Mouse (Mus musculus): ENCODE measurements around the gene Calml3. TPM values are rescaled to one million over a fixed set of nuclear protein-coding genes. Genes with fewer than 3 reads are reported as not detected.

Gene Calml3
- polyA plus RNA-seq, 1 experiment from 2014 or later: 0.14 TPM

DNA sequence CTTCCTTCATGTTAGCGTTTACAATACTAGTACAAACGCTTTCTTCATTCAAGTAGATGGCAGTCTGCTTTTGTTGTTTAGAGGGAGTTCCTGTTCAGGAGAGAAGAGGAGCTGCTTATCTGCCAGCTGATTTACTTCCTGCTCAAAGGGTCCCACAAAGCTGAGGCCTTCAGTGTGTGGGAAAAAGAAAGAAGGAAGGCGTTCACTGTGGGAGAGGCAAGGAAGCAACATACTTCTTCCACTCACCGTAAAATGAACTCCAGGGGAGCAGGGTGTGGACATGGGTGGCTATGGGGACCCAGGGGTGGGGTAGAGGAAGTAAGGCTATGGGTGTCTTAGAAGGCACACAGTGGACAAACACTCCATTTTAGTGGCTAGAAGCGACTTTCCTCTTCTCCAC is 1.5 kb upstream of the Calml3 start:
- no peak for DNase-seq (ENCODE audit: low spot score)
- Histone ChIP-seq H3K4me3 (no peak overlapping the region), H3K27ac (no peak overlapping the region), H3K36me3 (no peaks in the 10 kb centered on the region), H3K9me3 (0 out of 2 replicates have a peak, but pooled peaks cover 2% of the 10 kb centered on the region), H3K4me1 (replicated peaks) (no peaks in the 10 kb centered on the region), H3K27me3 (ENCODE audit: insufficient read depth, poor library complexity, severe bottlenecking) (no peaks in the 10 kb centered on the region)
- WGBS: 86% methylated on average over 5 of the region's 5 CpGs

- no peak for DNase-seq (ENCODE audit: low spot score)
- no peaks in the 10 kb centered on the region for H3K4me1 ChIP-seq (replicated peaks)
- no peaks in the 10 kb centered on the region for H3K27me3 ChIP-seq (ENCODE audit: insufficient read depth, poor library complexity, severe bottlenecking)
- H3K27ac ChIP-seq: no peak overlapping the region
- 84% methylated on average over 2 of the region's 2 CpGs for WGBS
- H3K36me3 ChIP-seq: no peaks in the 10 kb centered on the region
- H3K9me3 ChIP-seq: no peaks in the 10 kb centered on the region
- no peak overlapping the region for H3K4me3 ChIP-seq
Measured at GRCm38 (mm10) chr13:3805132-3805531, 1.0 kb upstream of the Calml3 start.

- Histone ChIP-seq H3K27me3 (ENCODE audit: insufficient read depth, poor library complexity, severe bottlenecking) (no peaks in the 10 kb centered on the region), H3K36me3 (no peaks in the 10 kb centered on the region), H3K27ac (no peak overlapping the region), H3K4me3 (no peak overlapping the region), H3K4me1 (replicated peaks) (no peaks in the 10 kb centered on the region), H3K9me3 (no peaks in the 10 kb centered on the region)
- DNase-seq (ENCODE audit: low spot score): no peak
- 69% methylated on average over 3 of the region's 3 CpGs for WGBS
Measured at GRCm38 (mm10) chr13:3799386-3799785, 4.7 kb downstream of the Calml3 start.

DNA sequence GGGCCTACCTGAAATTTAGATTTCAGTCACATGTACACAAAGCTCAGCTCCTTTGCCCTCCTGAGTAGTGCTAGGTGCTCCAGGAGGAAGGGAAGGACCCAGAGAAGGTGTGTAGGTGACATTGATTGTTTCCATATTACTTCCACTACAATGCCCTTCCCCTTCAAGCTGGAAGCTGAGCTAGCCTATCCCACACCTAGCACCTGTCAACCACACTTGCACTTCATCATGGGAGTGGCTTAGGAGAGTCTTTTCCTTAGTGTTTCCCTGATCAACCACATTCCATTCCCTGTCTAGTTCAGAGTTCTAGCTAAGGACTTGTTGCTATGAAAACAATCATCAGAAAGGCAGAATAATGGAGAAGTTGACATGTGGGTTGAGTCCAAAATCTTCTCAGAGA is 5.4 kb downstream of the Calml3 start:
- Histone ChIP-seq H3K27me3 (ENCODE audit: insufficient read depth, poor library complexity, severe bottlenecking) (no peaks in the 10 kb centered on the region), H3K9me3 (no peaks in the 10 kb centered on the region), H3K4me3 (no peak overlapping the region), H3K27ac (no peak overlapping the region), H3K36me3 (no peaks in the 10 kb centered on the region), H3K4me1 (replicated peaks) (peaks cover 5% of the 10 kb centered on the region; the same call in 1 of the 2 replicates)
- no peak for DNase-seq (ENCODE audit: low spot score)

DNA sequence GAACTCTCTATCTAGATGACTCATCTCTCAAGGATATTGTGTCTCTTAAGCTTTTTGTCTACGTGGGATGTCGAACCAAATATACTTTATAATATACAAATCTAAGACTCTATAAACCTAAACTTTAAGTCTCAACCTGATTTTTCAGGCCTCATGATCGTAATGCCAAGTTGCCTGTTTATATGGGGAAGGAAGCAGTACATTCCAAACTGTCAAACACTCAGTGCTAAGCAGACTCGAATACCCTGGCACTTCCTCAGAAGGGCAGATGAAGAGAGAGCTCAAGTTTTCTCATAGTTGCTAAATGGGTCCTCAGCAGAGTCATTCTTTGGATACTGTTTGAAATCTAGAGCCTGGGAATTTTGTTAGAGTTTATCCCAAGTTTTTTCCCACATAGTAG is 7.5 kb downstream of the Calml3 start:
- H3K27me3 ChIP-seq (ENCODE audit: insufficient read depth, poor library complexity, severe bottlenecking): no peaks in the 10 kb centered on the region
- H3K36me3 ChIP-seq: no peaks in the 10 kb centered on the region
- peaks cover 6% of the 10 kb centered on the region; the same call in 1 of the 2 replicates for H3K4me1 ChIP-seq (replicated peaks)
- no peak for DNase-seq (ENCODE audit: low spot score)
- no peak overlapping the region for H3K4me3 ChIP-seq
- WGBS: 91% methylated on average over 4 of the region's 4 CpGs
- no peaks in the 10 kb centered on the region for H3K9me3 ChIP-seq
- H3K27ac ChIP-seq: no peak overlapping the region

DNA sequence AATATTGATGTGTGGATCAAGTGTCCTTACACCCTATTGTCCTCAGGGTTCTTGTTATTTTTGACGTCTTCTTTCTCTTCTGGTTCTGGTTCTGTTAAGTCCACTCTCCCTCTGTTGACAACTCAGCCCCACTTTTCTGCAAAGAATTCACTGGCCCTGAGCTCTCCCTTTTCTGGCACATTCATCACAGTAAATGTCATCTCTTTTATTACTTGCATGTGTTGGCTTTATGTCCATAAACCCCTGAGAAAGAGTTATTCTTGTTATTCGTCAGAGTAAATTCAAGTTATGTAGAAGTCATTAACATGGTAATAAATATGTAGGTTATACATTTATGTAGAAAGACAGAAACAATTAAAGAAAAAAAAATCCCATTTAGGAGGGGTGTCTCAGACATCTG is 14.6 kb downstream of the Calml3 start:
- DNase-seq (ENCODE audit: low spot score): no peak
- no peaks in the 10 kb centered on the region for H3K36me3 ChIP-seq
- H3K4me1 ChIP-seq (replicated peaks): peaks cover 6% of the 10 kb centered on the region; the same call in 1 of the 2 replicates
- H3K27ac ChIP-seq: no peak overlapping the region
- 80% methylated on average over 2 of the region's 2 CpGs for WGBS
- no peak overlapping the region for H3K4me3 ChIP-seq
- H3K9me3 ChIP-seq: no peaks in the 10 kb centered on the region
- H3K27me3 ChIP-seq (ENCODE audit: insufficient read depth, poor library complexity, severe bottlenecking): no peaks in the 10 kb centered on the region

- no peak overlapping the region for H3K27ac ChIP-seq
- H3K36me3 ChIP-seq: no peaks in the 10 kb centered on the region
Measured at GRCm38 (mm10) chr13:3788588-3788987, 15.5 kb downstream of the Calml3 start.

DNA sequence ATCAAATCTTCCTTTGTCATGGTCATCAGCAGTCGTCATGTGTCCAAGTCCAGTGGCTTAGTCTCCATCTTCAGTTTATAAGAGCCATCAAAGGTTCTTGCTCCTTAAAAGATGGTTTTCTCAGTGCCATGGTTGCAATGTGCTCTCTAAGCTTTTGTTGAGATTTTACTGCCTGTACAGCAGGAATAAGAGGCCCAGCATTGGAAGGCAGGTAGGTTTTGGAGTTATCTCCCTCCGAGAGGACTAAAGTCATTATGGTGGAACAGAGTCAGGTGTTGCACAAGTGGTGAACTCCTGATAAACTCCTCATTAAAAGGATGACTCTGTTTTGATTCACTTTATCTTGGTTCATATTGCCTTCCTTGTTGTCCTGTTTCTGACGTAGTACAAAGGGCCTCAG is 16.5 kb downstream of the Calml3 start:
- Histone ChIP-seq H3K4me3 (no peak overlapping the region), H3K27ac (no peak overlapping the region), H3K4me1 (replicated peaks) (peaks cover 5% of the 10 kb centered on the region), H3K27me3 (ENCODE audit: insufficient read depth, poor library complexity, severe bottlenecking) (no peaks in the 10 kb centered on the region), H3K36me3 (no peaks in the 10 kb centered on the region), H3K9me3 (no peaks in the 10 kb centered on the region)
- DNase-seq (ENCODE audit: low spot score): no peak
- 90% methylated on average over 3 of the region's 3 CpGs for WGBS

More at GRCm38 (mm10) chr13:3788588-3788987, 15.5 kb downstream of the Calml3 start:
- no peaks in the 10 kb centered on the region for H3K27me3 ChIP-seq (ENCODE audit: insufficient read depth, poor library complexity, severe bottlenecking)
- no peaks in the 10 kb centered on the region for H3K4me1 ChIP-seq (replicated peaks)
- no peak overlapping the region for H3K4me3 ChIP-seq
- H3K9me3 ChIP-seq: no peaks in the 10 kb centered on the region
- DNase-seq (ENCODE audit: low spot score): no peak
- WGBS: 89% methylated on average over 2 of the region's 2 CpGs

DNA sequence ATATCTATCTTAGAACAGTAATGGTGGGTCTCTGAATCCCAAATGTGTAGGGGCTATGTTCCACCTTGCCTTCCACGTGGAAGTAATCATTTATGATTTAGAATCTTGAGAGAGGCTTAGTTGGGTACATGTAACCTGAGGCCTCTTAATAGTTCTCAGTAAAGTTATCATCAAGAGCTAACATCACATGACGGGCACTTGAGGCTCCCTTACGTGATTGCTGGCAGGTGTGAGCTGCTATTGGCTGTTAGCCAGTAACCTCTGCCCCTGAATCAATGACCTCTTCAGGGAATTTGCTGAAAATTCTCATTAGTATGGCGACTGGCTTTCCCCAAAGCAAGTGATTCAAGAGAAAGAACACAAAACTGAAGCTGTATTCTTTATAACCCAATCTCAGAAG is 17.0 kb downstream of the Calml3 start:
- H3K27ac ChIP-seq: no peak overlapping the region
- H3K4me1 ChIP-seq (replicated peaks): peaks cover 11% of the 10 kb centered on the region
- 67% methylated on average over 4 of the region's 4 CpGs for WGBS
- H3K9me3 ChIP-seq: no peaks in the 10 kb centered on the region
- H3K27me3 ChIP-seq (ENCODE audit: insufficient read depth, poor library complexity, severe bottlenecking): no peaks in the 10 kb centered on the region
- no peak overlapping the region for H3K4me3 ChIP-seq
- H3K36me3 ChIP-seq: no peaks in the 10 kb centered on the region
- no peak for DNase-seq (ENCODE audit: low spot score)

DNA sequence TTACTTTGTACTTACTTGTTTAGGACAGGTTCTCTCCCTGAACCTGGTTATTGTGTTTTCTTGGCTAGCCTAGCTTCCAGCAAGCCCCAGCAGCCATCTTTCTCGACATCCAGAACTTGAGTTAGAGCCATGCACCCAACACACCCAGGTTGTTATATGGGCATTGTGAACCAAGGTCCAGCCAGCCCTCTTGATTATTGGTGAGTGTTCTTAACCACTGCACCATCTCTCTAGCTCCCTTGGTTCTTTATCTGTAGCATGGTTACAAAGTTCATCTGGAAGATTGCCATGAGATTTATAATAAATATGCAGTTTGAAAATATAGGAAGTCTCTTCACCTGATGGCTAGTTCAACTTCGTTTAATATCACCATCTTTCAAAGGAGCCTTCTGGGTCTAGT is 20.5 kb downstream of the Calml3 start:
- Histone ChIP-seq H3K27ac (no peak overlapping the region), H3K36me3 (no peaks in the 10 kb centered on the region), H3K27me3 (ENCODE audit: insufficient read depth, poor library complexity, severe bottlenecking) (no peaks in the 10 kb centered on the region), H3K4me3 (no peak overlapping the region), H3K9me3 (no peaks in the 10 kb centered on the region), H3K4me1 (replicated peaks) (peaks cover 11% of the 10 kb centered on the region)
- no peak for DNase-seq (ENCODE audit: low spot score)
- WGBS: 84% methylated on average over 2 of the region's 2 CpGs

GRCm38 (mm10) chr13:3782499-3782898 is 21.6 kb downstream of the Calml3 start:
- peak; percentile 28 for DNase-seq (ENCODE audit: low spot score)
- H3K27ac ChIP-seq: no peak overlapping the region
- WGBS: 31% methylated on average over 2 of the region's 2 CpGs

GRCm38 (mm10) chr13:3779575-3780226 is 24.4 kb downstream of the Calml3 start:
- Histone ChIP-seq H3K9me3 (no peaks in the 10 kb centered on the region), H3K4me1 (replicated peaks) (peaks cover 11% of the 10 kb centered on the region), H3K27ac (no peak overlapping the region), H3K4me3 (no peak overlapping the region), H3K27me3 (ENCODE audit: insufficient read depth, poor library complexity, severe bottlenecking) (no peaks in the 10 kb centered on the region), H3K36me3 (no peaks in the 10 kb centered on the region)
- WGBS: 83% methylated on average over 8 of the region's 8 CpGs
- DNase-seq (ENCODE audit: low spot score): no peak

More at GRCm38 (mm10) chr13:3782499-3782898, 21.6 kb downstream of the Calml3 start:
- H3K36me3 ChIP-seq: no peaks in the 10 kb centered on the region
- H3K4me3 ChIP-seq: no peak overlapping the region
- no peaks in the 10 kb centered on the region for H3K9me3 ChIP-seq
- no peaks in the 10 kb centered on the region for H3K27me3 ChIP-seq (ENCODE audit: insufficient read depth, poor library complexity, severe bottlenecking)
- peaks cover 11% of the 10 kb centered on the region for H3K4me1 ChIP-seq (replicated peaks)

DNA sequence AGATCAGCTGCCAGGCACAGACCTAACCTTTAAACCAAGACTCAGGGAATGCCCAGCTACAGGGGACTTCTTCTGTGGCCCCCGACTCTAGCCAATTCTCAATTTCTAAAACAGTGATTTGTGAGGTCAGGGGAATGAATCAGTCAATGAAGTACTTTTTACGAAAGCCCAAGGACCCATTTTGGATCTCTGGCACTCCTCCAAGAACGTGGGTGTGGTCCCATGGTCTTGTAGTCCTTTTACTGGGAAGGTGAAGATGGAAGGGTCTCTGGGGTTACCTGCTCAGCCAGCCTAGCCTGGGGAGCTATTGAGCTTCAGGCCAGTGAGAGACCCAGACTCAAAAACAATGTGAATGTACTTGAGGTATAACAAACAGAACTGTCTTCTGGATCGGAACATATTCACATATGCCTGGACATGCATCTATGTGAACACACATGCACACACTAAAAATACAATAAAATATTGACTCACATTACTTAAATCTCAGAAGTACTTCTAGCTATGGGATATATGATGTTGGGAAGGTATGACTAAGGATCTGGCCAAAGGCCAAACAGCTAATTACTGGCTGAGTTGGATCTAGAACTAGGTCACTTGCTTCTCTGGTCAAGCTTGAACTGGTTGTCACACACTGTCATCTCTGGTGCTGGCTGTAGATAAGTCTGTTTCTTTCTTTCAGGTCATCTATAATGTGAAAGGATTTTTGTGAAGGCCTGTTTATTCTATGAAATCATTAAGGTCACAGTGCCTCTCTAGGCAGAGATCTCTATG is 25.3 kb downstream of the Calml3 start:
- Histone ChIP-seq H3K4me3 (no peak overlapping the region), H3K27ac (no peak overlapping the region), H3K36me3 (no peaks in the 10 kb centered on the region), H3K4me1 (replicated peaks) (peaks cover 11% of the 10 kb centered on the region), H3K27me3 (ENCODE audit: insufficient read depth, poor library complexity, severe bottlenecking) (no peaks in the 10 kb centered on the region), H3K9me3 (no peaks in the 10 kb centered on the region)
- 84% methylated on average over 4 of the region's 4 CpGs for whole genome bisulfite sequencing
- no peak for DNase-seq (ENCODE audit: low spot score)
